Comparison of ENCODE assay signal across 1 mouse cellular context in the genomic region with DNA sequence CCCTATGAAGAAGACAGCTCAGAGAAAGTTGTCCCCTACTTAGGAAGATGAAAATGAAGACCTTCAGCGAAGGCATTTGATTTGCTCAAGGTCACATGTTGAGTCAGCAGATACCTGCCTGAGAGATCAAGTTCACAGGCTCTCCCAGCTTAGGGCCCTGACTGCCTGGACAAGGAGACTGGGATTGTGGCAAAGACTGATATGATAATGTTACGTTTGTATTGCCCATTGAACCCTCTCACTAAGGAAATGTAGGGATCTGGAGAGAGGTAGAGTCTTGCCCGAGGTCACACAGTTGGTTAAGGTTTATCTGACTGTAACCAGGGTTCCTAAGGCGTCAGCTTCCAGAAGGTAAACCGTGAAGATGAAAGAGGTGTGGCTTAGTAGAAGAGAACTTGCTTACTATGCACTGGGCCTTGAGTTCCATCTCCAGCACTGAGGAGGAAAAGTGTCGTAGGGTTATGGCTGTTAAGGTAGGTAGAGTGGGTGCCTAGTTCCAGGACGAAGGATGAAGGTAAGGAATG.
TF ChIP-seq lines count a peak whose summit lies in the region.

No protein-coding gene starts in this region.

TF ChIP-seq in MEL, 35 proteins besides CTCF, POLR2A, EP300 and RAD21 (continued from another document):
- TF ChIP-seq TBP (IDR thresholded peaks at IDR 0.05; ENCODE audit: low read depth, low read length) (no peak), MAFK (IDR thresholded peaks at IDR 0.05; ENCODE audit: borderline replicate concordance, low read depth, low read length) (peak; percentile 25; the same call in 1 of the 2 replicates), USF1 (IDR thresholded peaks at IDR 0.05; ENCODE audit: low read depth, low read length) (peak; percentile 37; the same call in 1 of the 2 replicates), SIN3A (IDR thresholded peaks at IDR 0.05; ENCODE audit: low read length) (no peak)
